Mouse (Mus musculus) hematopoietic stem cell, adult 5-6 weeks (primary cell): Measurements from ENCODE around the gene Neu2. TPM values are rescaled to one million over a fixed set of nuclear protein-coding genes. Genes with fewer than 3 reads are reported as not detected.

Experiments used
- ATAC-seq, 2 experiments: fragments of 125-278 bp in 1 of 2; replicated peaks in 1 of 2; 2 replicates each; pipeline ENCODE4 v1.8.0; 2016 to 2017; ENCODE audit warnings: inconsistent platforms in 2 of 2, mild to moderate bottlenecking in 2 of 2, moderate number of reproducible peaks in 2 of 2, low read depth in 1 of 2, moderate TSS enrichment in 1 of 2; ENCODE audit not compliant: low FRiP score in 2 of 2, poor library complexity in 2 of 2, severe bottlenecking in 2 of 2, insufficient read depth in 1 of 2, low TSS enrichment in 1 of 2
- total RNA-seq: library from RNA; stranded (forward); fragments of 172-1452, 232-1000 nt; gene quantifications from 2 replicates; pipeline ENCODE4 v1.2.3, GENCODE M21; 2017

Gene Neu2
- total RNA-seq, 1 experiment from 2014 or later = not detected

DNA sequence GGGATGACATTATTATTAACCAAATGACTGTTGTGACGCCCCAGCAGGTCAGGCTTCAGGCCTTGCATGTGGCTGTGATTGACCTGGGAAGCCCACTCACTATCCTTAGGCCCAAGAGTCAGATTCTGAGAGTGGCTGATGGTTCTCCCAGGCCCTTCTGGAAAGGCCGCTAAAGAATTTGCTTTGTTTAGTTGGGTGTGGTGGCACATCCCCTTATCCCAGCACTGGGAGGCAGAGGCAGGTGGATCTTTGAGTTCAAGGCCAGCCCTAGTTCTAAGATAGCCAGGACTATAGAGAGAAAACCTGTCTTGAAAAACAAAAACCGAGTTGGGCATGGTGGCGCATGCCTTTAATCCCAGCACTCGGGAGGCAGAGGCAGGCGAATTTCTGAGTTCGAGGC, 15.4 kb downstream of the Neu2 start:
- ATAC-seq = no peak

DNA sequence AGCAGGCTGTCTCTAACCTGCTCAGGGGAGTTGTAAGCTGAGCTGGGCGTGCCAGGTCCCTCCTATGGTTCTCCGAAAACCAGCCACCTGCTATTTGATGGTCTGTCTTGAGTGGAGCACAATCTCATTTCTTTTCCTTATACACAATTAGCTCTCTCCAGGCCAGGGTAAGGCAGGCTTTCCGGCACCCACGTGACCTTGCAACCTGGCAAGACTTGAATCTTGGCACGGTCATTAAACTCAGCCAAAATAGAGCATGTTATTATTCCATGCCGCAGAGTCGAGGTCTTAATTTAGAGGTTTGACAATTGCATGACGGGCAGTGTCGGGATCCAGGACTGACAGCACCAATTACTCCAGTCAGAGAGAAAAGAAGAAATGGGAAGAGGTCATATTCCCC, 17.5 kb downstream of the Neu2 start:
- ATAC-seq = no peak

DNA sequence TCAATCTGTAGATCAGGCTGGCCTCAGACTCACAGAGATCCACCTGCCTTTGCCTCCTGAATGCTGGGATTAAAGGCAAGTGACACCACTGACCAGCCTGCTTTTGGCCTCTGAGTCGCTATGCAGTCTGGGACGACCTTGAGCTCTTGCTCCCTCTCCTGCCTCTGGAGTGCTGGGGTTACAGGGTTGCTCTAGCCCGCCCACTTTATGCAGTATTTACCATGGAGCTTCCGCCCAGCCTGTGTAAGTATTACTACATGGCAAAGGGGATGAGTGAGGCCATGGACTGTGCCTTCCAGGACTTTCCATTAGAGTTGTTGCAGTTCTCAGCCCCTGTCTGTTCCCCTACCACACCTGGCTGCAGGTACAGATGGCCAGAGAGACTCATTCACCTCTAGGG, 22.7 kb downstream of the Neu2 start:
- no peak for ATAC-seq

DNA sequence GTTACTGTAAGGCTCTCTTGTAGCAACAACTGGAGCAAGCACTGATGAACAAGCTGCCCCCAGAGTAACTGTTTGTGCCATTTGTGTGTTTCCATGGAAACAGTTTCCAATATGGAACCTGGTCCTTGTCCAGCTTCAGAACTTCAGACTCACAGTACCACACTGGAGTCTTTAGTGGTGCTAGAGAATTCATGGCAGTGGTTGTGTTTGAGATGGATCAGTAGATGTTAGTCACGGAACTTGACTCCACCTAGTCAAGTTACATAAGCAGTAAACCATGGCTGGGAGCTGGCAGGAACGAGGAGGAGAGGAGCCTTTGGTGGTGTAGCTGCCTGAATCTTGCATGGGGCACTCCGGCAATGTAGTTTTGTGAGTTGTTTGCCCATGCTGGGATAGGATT, 24.4 kb downstream of the Neu2 start:
- no peak for ATAC-seq

DNA sequence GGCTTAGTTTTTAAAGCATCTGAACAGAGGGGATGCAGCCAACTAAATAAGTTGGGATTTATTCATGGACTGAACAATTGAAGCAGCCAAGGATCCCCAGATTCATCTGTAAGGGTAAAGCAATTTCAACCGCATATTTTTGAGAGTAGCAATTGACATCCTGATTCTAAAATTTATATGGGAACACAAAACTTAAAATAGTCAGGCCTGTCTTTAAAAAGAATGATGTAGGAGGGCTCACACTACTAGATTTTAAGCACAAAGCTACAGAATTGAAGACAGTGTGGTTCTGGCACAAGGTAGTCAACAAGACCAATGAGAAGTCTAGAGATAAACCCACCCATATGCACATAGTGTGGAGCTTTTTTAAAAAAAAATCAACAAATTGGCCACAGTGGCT, 27.3 kb downstream of the Neu2 start:
- no peak for ATAC-seq

DNA sequence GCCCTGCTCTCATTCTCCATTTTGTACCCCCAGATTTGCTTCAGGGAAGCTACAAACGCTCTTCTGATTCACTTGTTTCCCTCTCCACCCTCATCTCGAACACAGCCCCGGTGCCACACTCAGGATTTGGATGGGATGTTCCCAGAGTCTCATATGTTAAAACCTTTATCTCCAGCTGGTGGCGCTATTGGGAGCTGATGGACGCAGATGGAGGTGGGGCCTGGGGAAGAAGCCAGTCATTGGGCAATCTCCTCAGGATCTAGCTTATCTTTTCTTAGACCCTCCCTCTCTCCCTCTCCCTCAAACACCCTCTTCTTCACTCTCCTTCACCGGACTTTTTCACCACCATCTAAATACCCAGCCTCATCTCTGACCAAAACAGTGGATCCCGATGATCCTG, 31.9 kb downstream of the Neu2 start:
- 0 out of 4 replicates have a peak, but pooled peaks have one; percentile 45 to 56 for ATAC-seq

DNA sequence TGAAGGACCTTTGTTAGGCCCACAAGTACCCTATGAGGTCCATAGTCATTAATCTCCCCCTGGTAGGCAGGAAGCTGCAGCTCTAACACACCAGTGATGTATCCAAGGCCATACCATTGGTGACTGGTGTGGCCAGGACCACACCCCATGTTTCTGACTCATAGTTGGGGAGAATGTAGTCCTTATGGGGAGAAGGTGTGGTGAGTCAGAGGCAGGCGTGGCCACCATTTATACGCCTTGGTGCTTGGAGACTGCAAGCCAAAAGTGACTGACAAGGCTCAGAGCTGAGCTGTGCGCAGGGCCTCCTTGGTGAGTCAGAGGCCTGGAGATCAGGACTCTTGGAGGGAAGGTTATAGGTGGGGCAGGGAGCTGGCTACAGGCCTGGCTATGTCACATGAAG, 41.3 kb downstream of the Neu2 start:
- no peak for ATAC-seq

DNA sequence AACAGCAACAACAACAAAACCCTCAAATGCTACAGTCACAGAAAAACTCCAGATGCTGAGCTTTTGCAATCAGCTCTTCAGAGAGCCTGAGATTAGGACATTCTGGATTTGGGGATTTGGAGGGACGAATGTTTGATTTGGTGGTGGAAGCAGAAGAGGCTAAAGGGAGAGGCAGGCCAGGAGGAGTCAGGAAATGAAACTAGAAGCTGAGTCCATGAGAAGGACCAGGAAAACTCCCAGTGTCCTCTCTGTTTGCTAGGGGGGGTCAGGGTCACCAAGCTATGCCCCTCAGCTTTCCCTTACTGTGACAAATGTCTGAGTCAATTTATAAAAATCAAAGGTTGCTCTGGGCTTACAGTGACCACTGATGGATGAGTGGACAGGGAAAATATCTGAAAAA, 43.9 kb downstream of the Neu2 start:
- no peak for ATAC-seq

DNA sequence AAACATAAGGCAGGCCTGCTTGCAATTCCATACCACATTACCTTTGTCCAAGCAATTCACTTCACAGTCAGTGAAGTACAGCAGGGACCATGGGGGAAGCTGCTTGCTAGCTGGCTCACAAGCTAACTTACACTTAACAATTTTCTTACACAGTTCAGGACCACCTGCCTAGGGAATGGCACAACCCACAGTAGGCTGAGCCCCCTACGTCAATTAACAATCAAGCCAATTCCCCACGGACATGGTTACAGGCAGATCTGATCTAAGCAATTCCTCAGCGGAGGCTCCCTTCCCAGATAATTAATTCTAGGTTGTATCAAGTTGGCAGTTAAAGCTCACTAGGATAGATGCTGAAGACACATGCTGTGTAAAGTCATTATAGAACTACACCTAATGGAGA, 53.3 kb downstream of the Neu2 start:
- no peak for ATAC-seq

DNA sequence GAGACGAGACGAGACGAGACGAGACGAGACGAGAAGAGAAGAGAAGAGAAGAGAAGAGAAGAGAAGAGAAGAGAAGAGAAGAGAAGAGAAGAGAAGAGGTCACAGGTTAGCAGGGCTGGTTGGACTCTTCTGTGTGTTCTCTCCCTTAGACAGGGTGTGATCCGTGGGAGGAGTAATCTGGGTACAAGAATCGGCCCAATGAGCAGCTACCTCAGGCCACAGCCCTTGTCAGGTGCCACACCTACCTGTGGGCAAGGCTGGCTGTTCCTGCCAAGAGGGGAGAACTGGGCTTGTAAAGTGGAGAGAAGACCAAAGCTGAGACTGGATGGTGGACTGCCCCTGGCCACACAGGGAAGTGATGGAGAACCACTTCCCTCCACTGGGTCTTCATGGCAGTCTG, 56.1 kb downstream of the Neu2 start:
- no peak for ATAC-seq

DNA sequence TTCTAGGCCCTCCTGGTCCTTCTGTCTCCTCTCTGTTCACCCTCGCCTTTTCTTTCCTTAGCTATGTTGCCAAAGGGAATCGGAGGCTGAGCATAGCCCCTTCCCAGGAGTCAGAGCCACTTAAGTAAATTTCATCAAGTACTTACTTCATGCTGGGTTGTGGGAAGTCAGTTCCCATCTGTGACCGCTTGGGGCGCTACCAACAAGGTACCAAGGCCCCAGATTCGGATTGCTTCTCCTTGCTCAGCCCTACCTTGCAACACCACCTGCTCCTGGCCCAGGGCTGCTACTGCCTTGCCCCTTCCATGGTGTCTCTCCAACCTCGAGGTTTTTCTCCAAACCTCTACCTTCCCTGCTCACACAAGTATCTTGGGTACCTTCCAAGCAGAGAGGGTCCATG, 58.7 kb downstream of the Neu2 start:
- no peak; a peak in 1 of 4 replicates for ATAC-seq

DNA sequence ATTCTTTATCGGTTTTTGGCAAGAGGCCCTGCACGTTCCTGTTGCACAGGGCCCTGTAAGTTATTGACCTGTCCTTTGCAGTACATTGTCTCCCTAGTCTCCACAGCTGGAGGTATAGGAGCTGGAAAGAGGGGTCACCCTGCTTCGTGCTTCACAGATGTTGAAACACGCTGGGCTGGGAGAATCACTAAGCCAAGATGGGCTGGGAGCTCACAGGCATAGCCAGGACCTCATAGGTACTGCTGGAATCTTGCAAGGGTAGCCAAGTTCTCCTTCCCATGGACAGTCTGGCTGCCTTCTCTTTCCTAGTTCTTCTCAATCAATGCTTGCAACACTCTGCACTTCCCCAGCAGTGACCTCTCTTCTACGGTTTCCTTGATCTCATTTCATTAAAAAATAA, 63.6 kb downstream of the Neu2 start:
- ATAC-seq = no peak

DNA sequence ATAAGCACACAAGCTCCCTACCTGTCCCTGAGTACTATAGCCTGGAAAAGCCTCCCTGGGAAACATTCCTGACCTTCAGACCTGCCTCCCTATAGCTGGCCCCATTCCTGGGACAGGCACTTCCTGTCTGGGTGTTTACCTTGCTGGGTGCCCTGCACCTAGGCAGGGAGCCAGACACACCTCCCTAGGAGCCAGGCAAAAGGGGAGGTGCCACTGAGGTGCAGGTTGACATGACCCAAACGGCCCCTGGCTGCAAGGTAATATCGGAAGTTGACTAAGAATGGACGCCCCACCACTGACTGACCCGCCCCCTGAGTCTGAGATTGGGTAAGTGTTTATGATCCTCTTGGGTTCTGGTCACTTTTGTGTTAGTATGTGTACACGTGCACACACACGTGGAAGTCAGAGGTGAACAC, 64.1 kb downstream of the Neu2 start, which contains the start of gene Ngef:
TSS of gene Ngef (minus strand) at position 71 of the 416 bp plus-strand sequence.
- no peak for ATAC-seq

DNA sequence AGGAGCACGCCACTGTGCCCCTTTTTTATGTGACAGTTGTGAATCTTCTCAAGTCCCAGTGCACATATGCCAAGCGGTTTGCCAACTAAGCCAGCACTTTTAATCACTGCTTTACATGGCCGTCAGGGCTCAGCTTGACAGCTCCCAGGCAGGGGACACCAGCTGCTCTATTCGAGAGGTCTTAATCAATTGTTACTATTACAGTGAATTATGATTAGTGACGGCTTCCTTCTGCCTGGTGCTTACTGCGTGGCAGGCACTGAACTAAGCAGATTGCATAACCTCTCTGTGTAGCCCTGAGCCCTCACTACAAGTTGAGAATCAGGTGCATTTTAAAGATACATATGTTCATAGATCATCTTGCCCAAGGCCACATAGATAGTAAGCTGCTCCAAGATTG, 64.7 kb downstream of the Neu2 start:
- no peak for ATAC-seq

DNA sequence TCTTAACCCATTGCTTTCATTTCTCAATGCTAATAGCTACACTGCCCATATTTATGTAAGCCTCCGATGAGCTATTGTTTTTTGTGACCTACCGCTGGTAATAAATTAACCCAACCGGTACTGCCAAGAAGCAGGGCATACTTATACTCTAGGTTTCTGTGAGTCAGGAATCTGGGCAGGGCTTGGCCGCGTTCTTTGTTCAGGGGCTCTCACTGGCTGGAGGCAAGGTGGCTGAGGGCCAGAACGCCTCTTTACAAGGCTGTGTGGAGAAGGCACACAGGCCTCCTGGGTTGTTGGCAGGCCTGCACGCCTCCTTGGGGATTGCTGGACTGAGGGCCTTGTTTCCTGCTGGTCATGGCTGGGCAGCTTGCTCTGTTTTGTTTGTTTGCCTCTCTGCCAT, 65.1 kb downstream of the Neu2 start:
- peak in 1 of 2 experiments; percentile 36; a peak in 1 of 4 replicates for ATAC-seq

DNA sequence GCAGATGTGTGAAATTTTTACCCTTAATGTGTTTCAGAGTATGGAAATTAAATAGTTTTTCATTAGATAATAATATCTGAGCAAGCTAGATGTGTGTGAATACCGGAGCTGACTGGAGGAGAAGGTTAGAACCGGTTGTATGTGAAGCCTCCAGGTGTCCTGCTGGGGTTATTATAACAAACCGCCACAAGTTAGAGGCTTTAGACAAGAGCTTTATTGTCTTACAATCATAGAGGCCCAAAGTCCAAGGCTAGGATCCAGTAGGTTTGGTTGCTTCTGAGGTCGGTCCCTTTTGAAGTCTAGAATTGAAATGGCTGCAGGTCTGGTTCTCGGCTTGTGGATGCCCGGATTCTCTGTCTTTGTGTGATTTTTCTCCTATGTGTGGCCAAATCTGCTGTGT, 69.3 kb downstream of the Neu2 start:
- ATAC-seq = no peak

DNA sequence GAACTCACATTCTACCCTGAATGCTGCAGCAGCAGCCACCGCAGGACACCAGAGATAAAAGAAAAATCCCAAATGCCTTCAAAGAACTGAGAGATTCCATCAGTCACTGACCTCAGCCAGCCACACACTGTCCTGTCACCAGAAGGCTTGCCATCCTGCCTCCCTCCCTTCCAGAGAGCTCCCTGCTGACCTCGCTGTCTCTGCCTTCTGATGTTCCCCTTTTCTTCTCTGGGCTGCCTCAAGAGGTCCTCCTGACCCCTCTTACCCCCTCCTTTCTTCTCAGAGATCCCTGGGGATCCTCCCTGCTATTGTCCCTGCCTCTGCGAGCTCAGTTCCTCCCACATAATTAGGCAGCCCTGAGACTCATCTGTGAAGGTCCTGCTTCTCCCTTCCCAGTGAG, 71.1 kb downstream of the Neu2 start:
- peak in 1 of 2 experiments; percentile 53; a peak in 1 of 4 replicates for ATAC-seq

DNA sequence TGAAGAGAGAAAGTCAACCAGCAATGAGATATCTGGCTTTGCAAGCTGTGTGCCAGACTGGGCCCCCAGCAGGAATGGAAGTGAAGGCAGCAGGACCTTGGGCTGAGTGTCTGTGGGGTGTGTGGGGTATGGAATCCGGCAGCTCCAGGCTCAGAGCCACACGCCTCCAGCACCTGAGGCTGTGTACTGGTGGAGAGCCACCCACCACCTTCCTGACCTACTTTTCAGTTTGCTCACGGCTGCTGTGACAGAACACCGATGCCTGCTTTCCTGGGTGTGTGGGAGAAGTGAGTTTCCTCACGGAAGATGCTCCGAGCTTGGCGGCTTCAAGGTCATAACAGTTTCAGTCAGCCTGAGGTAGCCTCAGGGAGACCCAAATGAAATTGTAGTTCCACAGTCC, 79.5 kb downstream of the Neu2 start:
- ATAC-seq = no peak

DNA sequence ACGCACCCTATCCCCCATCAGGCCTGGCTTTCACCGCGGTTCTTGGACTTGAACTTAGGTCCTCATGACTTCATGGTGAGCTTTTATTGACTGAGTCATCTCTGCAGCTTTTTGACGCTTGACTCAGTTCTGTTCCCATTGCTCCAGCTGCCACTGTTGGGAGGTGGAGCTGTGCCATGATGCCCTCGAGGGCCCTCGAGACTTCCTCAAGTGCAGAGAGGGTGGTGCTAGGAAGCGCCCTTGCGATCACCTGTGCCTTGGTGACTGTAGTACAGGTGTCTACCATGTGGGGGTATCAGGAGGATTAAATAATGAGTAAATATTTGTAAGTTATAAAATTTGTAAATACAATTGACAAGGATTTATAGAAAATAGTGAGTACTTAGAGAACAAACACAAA, 80.3 kb downstream of the Neu2 start:
- no peak for ATAC-seq

DNA sequence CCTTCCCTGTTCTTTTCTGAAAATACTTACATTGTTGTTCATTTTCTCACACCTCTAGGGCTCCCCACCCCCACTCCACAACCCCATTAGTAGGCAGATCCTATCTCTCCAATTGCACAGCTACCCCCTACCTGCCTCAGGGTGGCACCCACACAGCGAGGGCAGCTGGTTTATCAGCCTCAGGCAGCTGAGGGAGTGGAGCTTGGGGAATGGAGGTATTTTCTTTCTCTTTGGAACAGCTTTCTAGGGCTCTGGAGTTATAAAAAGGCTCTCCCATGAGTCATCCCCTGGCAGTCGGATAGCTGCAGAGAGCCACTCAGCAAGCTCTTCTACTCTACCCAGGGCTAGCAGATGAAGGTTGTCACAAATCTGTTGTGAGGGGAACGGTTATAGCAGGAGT, 84.6 kb downstream of the Neu2 start:
- no peak for ATAC-seq
